ENCODE assay signal across 30 mouse cellular contexts in genomic region chr15:83801011-83801410, GRCm38 (mm10). TPM values are rescaled to one million over a fixed set of nuclear protein-coding genes. Genes with fewer than 3 reads are reported as not detected.
"Had no signal": no experiment of that assay in that cellular context is flagged by ENCODE, and none has a peak within 500 bp of the region (broad histone marks: within the 10 kb centered on the region; RNA-seq: fewer than 3 reads in every experiment).

No protein-coding gene starts in this region.

- H3K27ac ChIP-seq: gastrocnemius, adult 2 months; heart, embryonic 10.5 days; hindbrain, embryonic 10.5 days; hindbrain, embryonic 12.5 days; hindbrain, embryonic 14.5 days; intestine, embryonic 15.5 days; limb, embryonic 10.5 days; limb, embryonic 12.5 days; liver, embryonic 12.5 days; liver, embryonic 14.5 days had no signal

- DNase-seq: gastrocnemius, adult 2 months; gastrocnemius, postnatal 10 days; gastrocnemius, postnatal 25 days; heart, adult 18-20 months; heart, postnatal 10 days; heart, postnatal 4 days; kidney, adult 18-20 months; kidney, adult 8-10 months; kidney, postnatal 10 days; kidney, postnatal 25 days; kidney, postnatal 4 days; layer of hippocampus, adult 9-11 months; liver had no signal

- H3K4me1 ChIP-seq: heart, embryonic 10.5 days; heart, embryonic 12.5 days; intestine, embryonic 15.5 days; liver, embryonic 12.5 days had no signal

- H3K4me3 ChIP-seq: gastrocnemius, adult 2 months; heart, embryonic 10.5 days; heart, embryonic 12.5 days; hindbrain, embryonic 10.5 days; hindbrain, embryonic 12.5 days; intestine, embryonic 15.5 days; limb, embryonic 10.5 days; limb, embryonic 12.5 days; liver, embryonic 12.5 days had no signal

- H3K4me2 ChIP-seq: heart, embryonic 12.5 days; hindbrain, embryonic 12.5 days; hindbrain, embryonic 14.5 days; intestine, embryonic 15.5 days; limb, embryonic 12.5 days; liver, embryonic 12.5 days had no signal

- ATAC-seq: hindbrain, embryonic 16.5 days; inflammation-experienced regulatory T-cells, adult 6 months; intestine, embryonic 15.5 days; intestine, postnatal 0 days; liver, embryonic 12.5 days had no signal

- H3K9me3 ChIP-seq: heart, embryonic 10.5 days; heart, embryonic 12.5 days; hindbrain, embryonic 10.5 days; hindbrain, embryonic 12.5 days; intestine, embryonic 15.5 days; limb, embryonic 10.5 days; limb, embryonic 12.5 days; liver, embryonic 12.5 days had no signal

- H3K36me3 ChIP-seq: heart, embryonic 10.5 days; heart, embryonic 12.5 days; hindbrain, embryonic 10.5 days; hindbrain, embryonic 12.5 days; intestine, embryonic 15.5 days; limb, embryonic 10.5 days; limb, embryonic 12.5 days; liver, embryonic 12.5 days had no signal

- H3K9ac ChIP-seq: heart, embryonic 12.5 days; hindbrain, embryonic 12.5 days; hindbrain, embryonic 14.5 days; intestine, embryonic 15.5 days; limb, embryonic 12.5 days; liver, embryonic 12.5 days; liver, embryonic 14.5 days had no signal

- H3K27me3 ChIP-seq: hindbrain, embryonic 12.5 days; intestine, embryonic 15.5 days; liver, embryonic 12.5 days had no signal

RNA-seq across cellular contexts. Expression of gene Mpped1, which starts 21.7 kb away (rescaled TPM):
- total RNA-seq: gastrocnemius, adult 2 months; gastrocnemius, postnatal 25 days; granulocyte monocyte progenitor cell, adult 5-6 weeks; heart, adult 18-20 months; heart, adult 8-10 months; heart, postnatal 25 days; heart, postnatal 4 days had no signal
- polyA plus RNA-seq: heart, embryonic 14.5 days; inflammation-experienced regulatory T-cells, adult 6 months had no signal
